Mouse (Mus musculus): ENCODE results near the gene Abat.
A peak's percentile ranks its signal among the peaks of the same experiment; 100 is the strongest.

Abat gene

GRCm38 (mm10) chr16:8631428-8631827, 118.2 kb downstream of the Abat start:
- no peak for DNase-seq (ENCODE audit: low read depth, low spot score)

GRCm38 (mm10) chr16:8636867-8637216, 123.6 kb downstream of the Abat start:
- DNase-seq (ENCODE audit: low read depth, low spot score), result no peak

GRCm38 (mm10) chr16:8637217-8638051, 124.2 kb downstream of the Abat start, which contains the start of the genes Pmm2 and Tmem186:
Gene Pmm2 (plus strand): TSS chr16:8637674.
Gene Tmem186 (minus strand): TSS chr16:8637712.
- DNase-seq (ENCODE audit: low read depth, low spot score), result peak; percentile 91

GRCm38 (mm10) chr16:8638131-8638530, 124.9 kb downstream of the Abat start:
- no peak for DNase-seq (ENCODE audit: low read depth, low spot score)

GRCm38 (mm10) chr16:8639466-8640191, 126.4 kb downstream of the Abat start:
- no peak for DNase-seq (ENCODE audit: low read depth, low spot score)

GRCm38 (mm10) chr16:8643855-8644254, 130.6 kb downstream of the Abat start:
- no peak for DNase-seq (ENCODE audit: low read depth, low spot score)

GRCm38 (mm10) chr16:8645546-8645945, 132.3 kb downstream of the Abat start:
- DNase-seq (ENCODE audit: low read depth, low spot score), result no peak

GRCm38 (mm10) chr16:8650007-8650406, 136.8 kb downstream of the Abat start:
- no peak for DNase-seq (ENCODE audit: low read depth, low spot score)

GRCm38 (mm10) chr16:8655108-8655507, 141.9 kb downstream of the Abat start:
- no peak for DNase-seq (ENCODE audit: low read depth, low spot score)

- DNase-seq (ENCODE audit: low read depth, low spot score), result no peak
Observed at GRCm38 (mm10) chr16:8655599-8655998, 142.4 kb downstream of the Abat start.

- no peak for DNase-seq (ENCODE audit: low read depth, low spot score)
Observed at GRCm38 (mm10) chr16:8656256-8656655, 143.0 kb downstream of the Abat start.

GRCm38 (mm10) chr16:8658349-8658748, 145.1 kb downstream of the Abat start:
- no peak for DNase-seq (ENCODE audit: low read depth, low spot score)

GRCm38 (mm10) chr16:8658764-8659163, 145.5 kb downstream of the Abat start:
- DNase-seq (ENCODE audit: low read depth, low spot score), result no peak

GRCm38 (mm10) chr16:8663022-8663421, 149.8 kb downstream of the Abat start:
- no peak for DNase-seq (ENCODE audit: low read depth, low spot score)

GRCm38 (mm10) chr16:8663606-8664539, 150.6 kb downstream of the Abat start:
- no peak for DNase-seq (ENCODE audit: low read depth, low spot score)

GRCm38 (mm10) chr16:8665367-8665766, 152.1 kb downstream of the Abat start:
- no peak for DNase-seq (ENCODE audit: low read depth, low spot score)

GRCm38 (mm10) chr16:8666452-8666851, 153.2 kb downstream of the Abat start:
- no peak for DNase-seq (ENCODE audit: low read depth, low spot score)

GRCm38 (mm10) chr16:8667261-8667660, 154.0 kb downstream of the Abat start:
- DNase-seq (ENCODE audit: low read depth, low spot score), result no peak

- no peak for DNase-seq (ENCODE audit: low read depth, low spot score)
Observed at GRCm38 (mm10) chr16:8667814-8668213, 154.6 kb downstream of the Abat start.

GRCm38 (mm10) chr16:8668386-8668785, 155.2 kb downstream of the Abat start:
- no peak for DNase-seq (ENCODE audit: low read depth, low spot score)

GRCm38 (mm10) chr16:8669432-8669831, 156.2 kb downstream of the Abat start:
- DNase-seq (ENCODE audit: low read depth, low spot score), result no peak

All from forelimb bud, embryonic 11.5 days (tissue).